Mouse (Mus musculus) B cell, adult 62 days (primary cell): ENCODE measurements around the gene Cyp4a12a. TPM values are rescaled to one million over a fixed set of nuclear protein-coding genes. Genes with fewer than 3 reads are reported as not detected.

Experiments
- total RNA-seq: library from RNA; stranded (reverse); gene quantifications from 4 replicates; pipeline ENCODE4 v1.2.4, GENCODE M21; 2023

The Cyp4a12a gene
- not detected in 4 replicates for total RNA-seq

GRCm38 (mm10) chr4:115298746-115299145 is at the start of gene Cyp4a12a:
Gene Cyp4a12a (plus strand): TSS chr4:115299046.

Other genes starting within 250 kb of the Cyp4a12a start
- 0.18 to 0.26 TPM (median 0.25 TPM) in 3 of 4 replicates, not detected in the other for gene Tal1, start 242.6 kb upstream of the Cyp4a12a start, total RNA-seq
- gene Pdzk1ip1, start 210.3 kb upstream of the Cyp4a12a start, total RNA-seq, result not detected in 4 replicates
- gene Cyp4x1, start 164.8 kb upstream of the Cyp4a12a start, total RNA-seq, result not detected in 4 replicates
- not detected in 4 replicates for gene Cyp4a29, start 57.0 kb upstream of the Cyp4a12a start, total RNA-seq
- not detected in 4 replicates for gene Cyp4a12b, start 112.6 kb downstream of the Cyp4a12a start, total RNA-seq
- gene Cyp4a30b, start 153.6 kb downstream of the Cyp4a12a start, total RNA-seq, result not detected in 4 replicates
- gene Cyp4a14, start 197.1 kb downstream of the Cyp4a12a start, total RNA-seq, result not detected in 4 replicates
- gene Cyp4a10, start 219.2 kb downstream of the Cyp4a12a start, total RNA-seq, result not detected in 4 replicates